Mouse (Mus musculus): ENCODE data around the gene Bfsp1.

Bfsp1 gene

GRCm38 (mm10) chr2:143796335-143797013 lies 66.5 kb downstream of the Bfsp1 start:
- no peak for DNase-seq (ENCODE audit: low spot score)

GRCm38 (mm10) chr2:143795858-143796257 lies 67.1 kb downstream of the Bfsp1 start:
- no peak for DNase-seq (ENCODE audit: low spot score)

- DNase-seq (ENCODE audit: low spot score), result no peak
Observed at GRCm38 (mm10) chr2:143789911-143790310, 73.1 kb downstream of the Bfsp1 start.

GRCm38 (mm10) chr2:143780310-143780709 lies 82.7 kb downstream of the Bfsp1 start:
- no peak for DNase-seq (ENCODE audit: low spot score)

Measured in testis, postnatal 14 days (tissue).